ENCODE assay signal across 19 mouse cellular contexts in genomic region chr9:110047857-110048256, GRCm38 (mm10).
DNase-seq lines count a peak whose midpoint lies in the region; ATAC-seq and TF ChIP-seq lines count a peak whose summit lies in the region.
"Had no signal": no experiment of that assay in that cellular context is flagged by ENCODE, and none has a peak within 500 bp of the region (broad histone marks: within the 10 kb centered on the region; RNA-seq: fewer than 3 reads in every experiment).

No protein-coding gene starts in this region.

- DNase-seq in heart, postnatal 0 days (ENCODE audit: low spot score) = peak; percentile 60
- no peak for DNase-seq in neural tube, embryonic 11.5 days (ENCODE audit: low spot score)
- peak; percentile 36 for DNase-seq in forelimb bud, embryonic 11.5 days (ENCODE audit: low read depth, low spot score)
- DNase-seq in urinary bladder, postnatal 10 days (ENCODE audit: low spot score) = no peak
- no peak for DNase-seq in cerebellum, postnatal 36 days
- DNase-seq: adrenal gland, postnatal 25 days; cerebellum, postnatal 14 days; gastrocnemius, adult 2 months; heart, adult 2 months; heart, postnatal 36 days; kidney, postnatal 36 days; left cerebral cortex, postnatal 4 days; liver, embryonic 13.5 days; right cerebral cortex, postnatal 25 days had no signal

- 68% methylated on average over 3 of the region's 3 CpGs for WGBS in heart, postnatal 0 days
- 81% methylated on average over 3 of the region's 3 CpGs for WGBS in heart, embryonic 11.5 days (ENCODE audit: insufficient replicate concordance)
- WGBS in neural tube, embryonic 11.5 days = 24% methylated on average over 3 of the region's 3 CpGs
- WGBS in neural tube, embryonic 15.5 days = 6% methylated on average over 3 of the region's 3 CpGs

- TF ChIP-seq CTCF in heart, postnatal 0 days (IDR thresholded peaks at IDR 0.05; ENCODE audit: low read depth) = no peak

- no peaks in the 10 kb centered on the region for H3K9me3 ChIP-seq in heart, postnatal 0 days (replicated peaks; ENCODE audit: control insufficient read depth, low read length)
- H3K9me3 ChIP-seq in heart, embryonic 11.5 days (replicated peaks; ENCODE audit: control insufficient read depth, low read length) = no peaks in the 10 kb centered on the region
- no peaks in the 10 kb centered on the region for H3K9me3 ChIP-seq in neural tube, embryonic 11.5 days (ENCODE audit: control insufficient read depth, low read length)
- H3K9me3 ChIP-seq in neural tube, embryonic 15.5 days (replicated peaks) = no peaks in the 10 kb centered on the region
- H3K9me3 ChIP-seq: forebrain, embryonic 15.5 days; liver, embryonic 13.5 days had no signal

- TF ChIP-seq EP300 in heart, postnatal 0 days (IDR thresholded peaks at IDR 0.05; ENCODE audit: low read depth) = no peak

- peak; percentile 52; the same call in 1 of the 2 replicates for ATAC-seq in heart, postnatal 0 days (ENCODE audit: insufficient read depth, low read depth)
- ATAC-seq in heart, embryonic 11.5 days (replicated peaks; ENCODE audit: insufficient number of reproducible peaks, low FRiP score, low TSS enrichment) = no peak
- peak; percentile 82 for ATAC-seq in neural tube, embryonic 11.5 days (ENCODE audit: insufficient read depth, low FRiP score, low TSS enrichment)
- no peak for ATAC-seq in neural tube, embryonic 15.5 days (ENCODE audit: low FRiP score)
- ATAC-seq: CD4-positive, CD25-positive, alpha-beta regulatory T cell, adult 4 months; forebrain, embryonic 15.5 days; intestine, postnatal 0 days had no signal

- H3K27me3 ChIP-seq in heart, postnatal 0 days (ENCODE audit: control insufficient read depth, insufficient read depth, low read length) = no peaks in the 10 kb centered on the region
- no peaks in the 10 kb centered on the region for H3K27me3 ChIP-seq in heart, embryonic 11.5 days (ENCODE audit: control insufficient read depth, insufficient read depth, low read length)
- H3K27me3 ChIP-seq in neural tube, embryonic 11.5 days (ENCODE audit: control insufficient read depth, insufficient read depth, low read length) = no peaks in the 10 kb centered on the region
- H3K27me3 ChIP-seq in neural tube, embryonic 15.5 days (replicated peaks) = no peaks in the 10 kb centered on the region
- H3K27me3 ChIP-seq: forebrain, embryonic 15.5 days; liver, embryonic 13.5 days had no signal

- H3K27ac ChIP-seq in heart, postnatal 0 days (ENCODE audit: low read depth) = peak overlapping the region; percentile 36; the same call in 1 of the 2 replicates
- H3K27ac ChIP-seq in heart, embryonic 11.5 days (ENCODE audit: low read depth, low read length) = no peak overlapping the region
- H3K27ac ChIP-seq in neural tube, embryonic 11.5 days (ENCODE audit: low read depth, low read length) = no peak overlapping the region
- H3K27ac ChIP-seq in neural tube, embryonic 15.5 days (replicated peaks) = no peak overlapping the region
- H3K27ac ChIP-seq: forebrain, embryonic 15.5 days; gastrocnemius, adult 2 months; heart, adult 2 months; liver, embryonic 13.5 days had no signal

- H3K9ac ChIP-seq in heart, postnatal 0 days (replicated peaks; ENCODE audit: low read depth, low read length) = no peak overlapping the region
- H3K9ac ChIP-seq in heart, embryonic 11.5 days (ENCODE audit: low read depth, low read length) = no peak overlapping the region
- H3K9ac ChIP-seq in neural tube, embryonic 11.5 days (ENCODE audit: low read length) = no peak overlapping the region
- H3K9ac ChIP-seq in neural tube, embryonic 15.5 days (replicated peaks) = no peak overlapping the region
- H3K9ac ChIP-seq: forebrain, embryonic 15.5 days; liver, embryonic 13.5 days had no signal

- H3K4me3 ChIP-seq in heart, postnatal 0 days (ENCODE audit: low read depth, low read length) = no peak overlapping the region
- no peak overlapping the region for H3K4me3 ChIP-seq in heart, embryonic 11.5 days (ENCODE audit: low read depth, low read length)
- H3K4me3 ChIP-seq in neural tube, embryonic 11.5 days (ENCODE audit: low read depth, low read length) = no peak overlapping the region
- no peak overlapping the region for H3K4me3 ChIP-seq in neural tube, embryonic 15.5 days (replicated peaks)
- H3K4me3 ChIP-seq: forebrain, embryonic 15.5 days; gastrocnemius, adult 2 months; heart, adult 2 months; liver, embryonic 13.5 days had no signal

- H3K4me2 ChIP-seq in heart, postnatal 0 days (ENCODE audit: low read depth, low read length) = no peak overlapping the region
- H3K4me2 ChIP-seq in heart, embryonic 11.5 days = no peak overlapping the region
- no peak overlapping the region for H3K4me2 ChIP-seq in neural tube, embryonic 11.5 days (ENCODE audit: low read depth)
- no peak overlapping the region for H3K4me2 ChIP-seq in neural tube, embryonic 15.5 days
- H3K4me2 ChIP-seq: forebrain, embryonic 15.5 days; liver, embryonic 13.5 days had no signal

- H3K36me3 ChIP-seq in heart, postnatal 0 days (replicated peaks; ENCODE audit: control insufficient read depth, insufficient read depth, low read length) = peaks cover 5% of the 10 kb centered on the region; the same call in 1 of the 2 replicates
- H3K36me3 ChIP-seq in heart, embryonic 11.5 days (ENCODE audit: control insufficient read depth, insufficient read depth, low read length) = peaks cover 3% of the 10 kb centered on the region; the same call in 1 of the 2 replicates
- H3K36me3 ChIP-seq in neural tube, embryonic 11.5 days (ENCODE audit: control insufficient read depth, insufficient read depth, low read length) = no peaks in the 10 kb centered on the region
- H3K36me3 ChIP-seq in neural tube, embryonic 15.5 days = no peaks in the 10 kb centered on the region
- H3K36me3 ChIP-seq: forebrain, embryonic 15.5 days; liver, embryonic 13.5 days had no signal

- H3K4me1 ChIP-seq in heart, postnatal 0 days (ENCODE audit: control insufficient read depth, insufficient read depth) = peaks cover 15% of the 10 kb centered on the region
- peaks cover 10% of the 10 kb centered on the region for H3K4me1 ChIP-seq in heart, embryonic 11.5 days (ENCODE audit: control insufficient read depth, insufficient read depth, low read length)
- peaks cover 15% of the 10 kb centered on the region for H3K4me1 ChIP-seq in neural tube, embryonic 11.5 days (ENCODE audit: control insufficient read depth, insufficient read depth, low read length)
- peaks cover 30% of the 10 kb centered on the region for H3K4me1 ChIP-seq in neural tube, embryonic 15.5 days
- H3K4me1 ChIP-seq: liver, embryonic 13.5 days had no signal

Comparison
In these comparisons a context has a peak if more than half of its experiments do, and no peak if none do; other contexts are left out.
1. ATAC-seq: peak in heart, postnatal 0 days (single experiment) and neural tube, embryonic 11.5 days (single experiment); none in heart, embryonic 11.5 days (single experiment) and neural tube, embryonic 15.5 days (single experiment).
2. DNase-seq: peak in heart, postnatal 0 days (single experiment) and forelimb bud, embryonic 11.5 days (single experiment); none in neural tube, embryonic 11.5 days (single experiment), urinary bladder, postnatal 10 days (single experiment) and cerebellum, postnatal 36 days (0 of 2).